Mouse (Mus musculus): ENCODE measurements around the gene Crybg1. TPM values are rescaled to one million over a fixed set of nuclear protein-coding genes. Genes with fewer than 3 reads are reported as not detected.
A peak's percentile ranks its signal among the peaks of the same experiment; 100 is the strongest.

The Crybg1 gene
- total and polyA plus RNA-seq, 2 experiments from 2014 or later, result 0.15 to 1.0 TPM

DNA sequence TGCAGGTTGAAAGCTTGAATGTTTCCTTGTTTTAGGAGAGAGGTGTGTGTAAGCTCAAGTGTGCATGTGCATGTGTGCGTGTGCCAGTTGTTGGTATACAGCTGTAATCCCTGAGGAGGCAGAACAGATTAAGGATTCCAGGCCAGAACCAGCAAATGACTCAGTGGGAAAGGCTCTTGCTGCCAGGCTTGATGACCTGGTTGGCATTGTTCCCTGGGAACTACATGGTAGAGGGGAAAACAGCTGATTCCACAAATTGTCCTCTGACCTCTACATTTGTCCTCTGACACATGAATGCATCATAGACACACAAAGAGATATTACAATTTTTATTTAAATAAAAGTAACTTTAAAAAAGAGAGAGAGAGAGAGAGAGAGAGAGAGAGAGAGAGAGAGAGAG lies 122.5 kb downstream of the Crybg1 start:
- Histone ChIP-seq H3K4me1 (ENCODE audit: insufficient read depth, low read length) (no peaks in the 10 kb centered on the region), H3K9me3 (ENCODE audit: low read length) (no peaks in the 10 kb centered on the region), H3K9ac (replicated peaks; ENCODE audit: low read length, poor library complexity, severe bottlenecking) (no peak overlapping the region), H3K27me3 (ENCODE audit: insufficient read depth, low read length) (no peaks in the 10 kb centered on the region), H3K4me3 (ENCODE audit: low read depth, low read length) (no peak overlapping the region), H3K36me3 (ENCODE audit: insufficient read depth, low read length) (no peaks in the 10 kb centered on the region), H3K4me2 (ENCODE audit: low read depth, low read length, poor library complexity, severe bottlenecking) (no peak overlapping the region), H3K27ac (ENCODE audit: low read depth, low read length) (no peak overlapping the region)
- no peak for DNase-seq (ENCODE audit: low spot score)
- WGBS, result 93% methylated on average over 1 of the region's 1 CpGs
- ATAC-seq (ENCODE audit: low FRiP score), result no peak
- TF ChIP-seq CTCF (IDR thresholded peaks at IDR 0.05), result no peak

DNA sequence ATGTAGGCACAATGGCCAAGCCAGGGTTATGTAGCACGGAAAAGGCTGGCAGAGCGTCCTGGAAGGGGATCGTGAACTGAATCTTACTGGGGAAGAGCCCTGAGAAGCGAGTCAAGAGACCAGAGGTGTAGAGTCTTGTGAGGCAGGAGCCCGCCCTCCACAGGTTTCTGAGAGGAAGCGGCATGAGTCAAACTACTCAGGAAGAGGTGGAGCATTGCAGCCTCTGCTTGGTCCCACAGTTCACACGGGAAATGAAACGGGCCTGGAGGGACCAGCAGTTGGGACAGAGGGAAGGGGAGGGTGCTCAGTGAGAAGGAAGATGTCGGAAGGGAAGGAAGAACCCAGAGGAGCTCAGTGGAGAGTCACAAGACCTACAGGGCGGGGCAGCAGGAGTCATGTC lies 123.9 kb downstream of the Crybg1 start:
- no peak overlapping the region for H3K4me2 ChIP-seq (ENCODE audit: low read depth, low read length, poor library complexity, severe bottlenecking)
- 67% methylated on average over 10 of the region's 10 CpGs for WGBS
- no peaks in the 10 kb centered on the region for H3K4me1 ChIP-seq (ENCODE audit: insufficient read depth, low read length)
- no peak overlapping the region for H3K27ac ChIP-seq (ENCODE audit: low read depth, low read length)
- H3K9ac ChIP-seq (replicated peaks; ENCODE audit: low read length, poor library complexity, severe bottlenecking), result no peak overlapping the region
- ATAC-seq (ENCODE audit: low FRiP score) (no peak), DNase-seq (ENCODE audit: low spot score) (no peak)
- no peak for TF ChIP-seq CTCF (IDR thresholded peaks at IDR 0.05)
- H3K36me3 ChIP-seq (ENCODE audit: insufficient read depth, low read length), result no peaks in the 10 kb centered on the region
- H3K4me3 ChIP-seq (ENCODE audit: low read depth, low read length), result no peak overlapping the region
- no peaks in the 10 kb centered on the region for H3K27me3 ChIP-seq (ENCODE audit: insufficient read depth, low read length)
- H3K9me3 ChIP-seq (ENCODE audit: low read length), result no peaks in the 10 kb centered on the region

DNA sequence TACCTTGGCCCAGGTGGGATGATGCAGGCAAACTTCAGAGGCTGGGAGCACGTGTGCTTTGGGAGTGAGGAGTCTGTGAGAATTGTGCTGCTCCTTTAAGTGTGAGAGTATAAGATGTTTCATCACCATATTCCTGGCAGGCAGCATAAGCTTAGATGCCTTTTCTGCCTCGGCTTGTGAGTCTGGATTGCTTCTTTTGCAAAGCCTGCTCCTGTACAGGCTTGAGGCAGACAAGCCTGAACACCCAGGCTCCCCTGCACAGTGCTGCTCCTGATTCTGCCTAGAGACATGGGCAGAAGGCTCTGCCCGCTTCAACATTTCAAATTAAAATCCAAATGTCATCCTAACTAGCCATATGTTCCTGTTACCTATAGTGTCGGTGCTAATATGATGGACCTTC lies 128.5 kb downstream of the Crybg1 start:
- H3K4me1 ChIP-seq (ENCODE audit: insufficient read depth, low read length), result no peaks in the 10 kb centered on the region
- no peaks in the 10 kb centered on the region for H3K36me3 ChIP-seq (ENCODE audit: insufficient read depth, low read length)
- H3K9me3 ChIP-seq (ENCODE audit: low read length), result no peaks in the 10 kb centered on the region
- H3K4me3 ChIP-seq (ENCODE audit: low read depth, low read length), result no peak overlapping the region
- no peak overlapping the region for H3K4me2 ChIP-seq (ENCODE audit: low read depth, low read length, poor library complexity, severe bottlenecking)
- ATAC-seq (ENCODE audit: low FRiP score), result no peak
- no peak overlapping the region for H3K27ac ChIP-seq (ENCODE audit: low read depth, low read length)
- no peak for TF ChIP-seq CTCF (IDR thresholded peaks at IDR 0.05)
- no peaks in the 10 kb centered on the region for H3K27me3 ChIP-seq (ENCODE audit: insufficient read depth, low read length)
- DNase-seq (ENCODE audit: low spot score), result no peak
- no peak overlapping the region for H3K9ac ChIP-seq (replicated peaks; ENCODE audit: low read length, poor library complexity, severe bottlenecking)
- WGBS, result 72% methylated on average over 4 of the region's 4 CpGs

DNA sequence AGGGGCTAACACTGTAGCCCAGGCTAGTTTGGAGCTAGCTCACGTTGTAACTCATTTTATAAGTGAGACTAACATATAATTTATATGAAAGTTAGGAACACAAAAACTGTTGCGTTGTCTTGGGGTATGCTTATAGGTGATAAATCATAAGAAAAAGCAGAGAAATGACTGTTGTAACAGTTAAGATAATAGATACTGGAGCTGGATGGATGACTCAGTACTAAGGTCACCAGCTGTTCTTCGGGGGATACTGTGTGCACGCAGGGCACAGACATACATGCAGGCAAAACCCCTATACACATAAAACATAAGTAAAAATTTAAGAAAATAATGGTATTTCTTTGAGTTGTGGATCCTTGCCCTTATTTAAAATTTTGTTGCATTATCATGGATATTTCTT lies 130.1 kb downstream of the Crybg1 start:
- H3K27me3 ChIP-seq (ENCODE audit: insufficient read depth, low read length), result no peaks in the 10 kb centered on the region
- H3K4me3 ChIP-seq (ENCODE audit: low read depth, low read length), result no peak overlapping the region
- H3K4me2 ChIP-seq (ENCODE audit: low read depth, low read length, poor library complexity, severe bottlenecking), result no peak overlapping the region
- WGBS, result 96% methylated on average over 4 of the region's 4 CpGs
- no peak overlapping the region for H3K9ac ChIP-seq (replicated peaks; ENCODE audit: low read length, poor library complexity, severe bottlenecking)
- H3K27ac ChIP-seq (ENCODE audit: low read depth, low read length), result no peak overlapping the region
- TF ChIP-seq CTCF (IDR thresholded peaks at IDR 0.05), result no peak
- ATAC-seq (ENCODE audit: low FRiP score) (no peak), DNase-seq (ENCODE audit: low spot score) (no peak)
- H3K9me3 ChIP-seq (ENCODE audit: low read length), result no peaks in the 10 kb centered on the region
- no peaks in the 10 kb centered on the region for H3K36me3 ChIP-seq (ENCODE audit: insufficient read depth, low read length)
- H3K4me1 ChIP-seq (ENCODE audit: insufficient read depth, low read length), result no peaks in the 10 kb centered on the region

DNA sequence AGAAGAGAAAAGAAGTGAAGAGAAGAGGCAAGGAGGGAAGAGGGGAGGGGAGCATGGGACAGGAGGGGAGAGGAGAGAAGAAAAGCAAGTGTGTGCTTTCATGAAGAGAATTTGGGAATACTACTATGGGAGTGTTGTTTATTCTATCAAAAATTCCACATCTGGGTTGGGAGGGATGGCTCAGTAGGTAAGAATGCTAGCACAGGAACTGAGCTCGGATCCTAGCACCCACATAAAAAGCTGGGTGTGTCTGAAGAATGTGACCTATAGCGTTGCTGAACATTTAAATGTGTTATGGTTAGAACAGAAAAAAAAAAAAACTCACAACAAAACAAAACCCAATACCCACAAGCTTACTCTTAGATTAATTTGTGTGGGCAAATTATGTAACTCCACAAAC lies 133.0 kb downstream of the Crybg1 start:
- no peaks in the 10 kb centered on the region for H3K36me3 ChIP-seq (ENCODE audit: insufficient read depth, low read length)
- H3K9ac ChIP-seq (replicated peaks; ENCODE audit: low read length, poor library complexity, severe bottlenecking), result no peak overlapping the region
- no peak overlapping the region for H3K4me3 ChIP-seq (ENCODE audit: low read depth, low read length)
- H3K4me2 ChIP-seq (ENCODE audit: low read depth, low read length, poor library complexity, severe bottlenecking), result no peak overlapping the region
- no peaks in the 10 kb centered on the region for H3K9me3 ChIP-seq (ENCODE audit: low read length)
- no peak overlapping the region for H3K27ac ChIP-seq (ENCODE audit: low read depth, low read length)
- H3K4me1 ChIP-seq (ENCODE audit: insufficient read depth, low read length), result no peaks in the 10 kb centered on the region
- H3K27me3 ChIP-seq (ENCODE audit: insufficient read depth, low read length), result no peaks in the 10 kb centered on the region
- ATAC-seq (ENCODE audit: low FRiP score), result no peak
- 82% methylated on average over 2 of the region's 2 CpGs for WGBS
- no peak for TF ChIP-seq CTCF (IDR thresholded peaks at IDR 0.05)
- DNase-seq (ENCODE audit: low spot score), result no peak

DNA sequence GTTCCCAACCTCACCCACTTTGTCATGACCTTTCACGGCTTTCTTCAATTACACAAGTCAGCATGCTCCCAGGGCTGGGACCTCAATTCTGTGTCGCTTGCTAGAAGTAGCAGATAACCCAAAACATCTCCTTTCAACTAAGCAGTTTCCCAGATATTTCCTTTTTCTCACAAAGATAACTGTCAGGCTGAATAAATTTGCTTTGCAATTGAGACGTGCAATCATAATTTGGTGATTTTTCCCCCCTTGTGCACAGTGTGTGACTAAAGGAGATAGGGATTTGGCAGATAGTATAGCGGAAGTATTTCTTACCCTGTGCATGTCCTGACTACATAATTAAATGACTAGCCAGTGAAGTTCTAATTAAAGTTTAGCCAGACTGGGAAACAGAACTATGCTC lies 134.8 kb downstream of the Crybg1 start:
- Histone ChIP-seq H3K9me3 (ENCODE audit: low read length) (no peaks in the 10 kb centered on the region), H3K27me3 (ENCODE audit: insufficient read depth, low read length) (no peaks in the 10 kb centered on the region), H3K9ac (replicated peaks; ENCODE audit: low read length, poor library complexity, severe bottlenecking) (no peak overlapping the region), H3K27ac (ENCODE audit: low read depth, low read length) (no peak overlapping the region), H3K4me2 (ENCODE audit: low read depth, low read length, poor library complexity, severe bottlenecking) (no peak overlapping the region), H3K36me3 (ENCODE audit: insufficient read depth, low read length) (no peaks in the 10 kb centered on the region), H3K4me3 (ENCODE audit: low read depth, low read length) (no peak overlapping the region), H3K4me1 (ENCODE audit: insufficient read depth, low read length) (no peaks in the 10 kb centered on the region)
- DNase-seq (ENCODE audit: low spot score) (no peak), ATAC-seq (ENCODE audit: low FRiP score) (0 out of 2 replicates have a peak, but pooled peaks have one; percentile 23)
- no peak for TF ChIP-seq CTCF (IDR thresholded peaks at IDR 0.05)
- 45% methylated on average over 4 of the region's 4 CpGs for WGBS

All from midbrain, postnatal 0 days (tissue).